Mouse (Mus musculus) E14TG2a.4 (cell line): ENCODE measurements around the gene Map4k2.

Source experiments
- CTCF ChIP-seq: conservative IDR thresholded peaks from 2 replicates; pipeline ENCODE4 v1.5.1; 2014; ENCODE audit warnings: low read length
- POU5F1 ChIP-seq: IDR thresholded peaks from 2 replicates; pipeline ENCODE4 v1.6.1; 2014; ENCODE audit warnings: low read length, borderline replicate concordance

DNA sequence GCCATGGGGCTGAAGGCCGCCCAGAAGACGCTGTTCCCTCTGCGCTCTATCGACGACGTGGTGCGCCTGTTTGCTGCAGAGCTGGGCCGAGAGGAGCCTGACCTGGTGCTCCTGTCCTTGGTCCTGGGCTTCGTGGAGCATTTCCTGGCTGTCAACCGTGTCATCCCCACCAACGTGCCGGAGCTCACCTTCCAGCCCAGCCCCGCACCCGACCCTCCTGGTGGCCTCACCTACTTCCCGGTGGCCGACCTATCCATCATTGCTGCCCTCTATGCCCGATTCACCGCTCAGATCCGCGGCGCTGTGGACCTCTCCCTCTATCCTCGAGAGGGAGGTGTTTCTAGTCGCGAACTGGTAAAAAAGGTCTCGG is 5.5 kb upstream of the Map4k2 start:
- TF ChIP-seq CTCF, result no peak
- TF ChIP-seq POU5F1, result no peak
